Mouse (Mus musculus) CH12F3 (cell line): ENCODE measurements around the gene Chst11.
"Not testable (repeated sequence)": the region's sequence is repeated elsewhere in the genome, so short reads cannot be mapped to it uniquely, and the experiment has no call there.

Experiments
- in situ Hi-C: fragments of 300-500 bp; cut with MboI; formaldehyde crosslinking; loops from 2 replicates; pipeline ENCODE4 v1.14.3; 2020; ENCODE audit warnings: low sequenced_read_pairs

Gene Chst11

DNA sequence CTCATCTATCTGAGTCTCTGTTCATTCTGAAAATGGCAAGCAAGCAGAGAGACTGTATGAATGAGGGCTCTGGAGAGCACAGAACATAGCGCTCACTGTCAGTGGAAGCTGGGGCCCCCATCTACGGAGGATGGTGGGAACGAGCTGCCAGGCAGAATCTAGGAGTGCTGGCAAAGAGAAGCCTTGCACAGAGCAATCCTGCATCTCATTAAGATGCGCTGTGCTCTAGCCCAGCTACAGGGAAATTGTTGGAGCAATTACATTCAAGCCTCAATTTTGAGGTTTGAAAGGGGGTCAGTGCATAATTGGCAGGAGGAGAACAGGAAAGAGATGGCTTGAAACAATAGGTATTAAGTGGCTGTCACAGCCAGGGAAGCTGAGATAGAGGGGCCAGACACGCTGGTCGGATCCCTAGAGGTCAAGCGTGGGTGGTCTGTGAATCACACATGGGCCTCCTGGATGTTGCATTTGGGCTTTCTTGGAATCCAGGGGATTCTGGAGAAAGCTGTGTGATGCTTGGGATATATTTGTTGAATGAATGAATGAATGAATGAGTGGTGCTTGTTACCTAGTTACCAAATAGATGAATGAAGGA is 121.0 kb downstream of the Chst11 start:
- in situ Hi-C loops: no loop called here

DNA sequence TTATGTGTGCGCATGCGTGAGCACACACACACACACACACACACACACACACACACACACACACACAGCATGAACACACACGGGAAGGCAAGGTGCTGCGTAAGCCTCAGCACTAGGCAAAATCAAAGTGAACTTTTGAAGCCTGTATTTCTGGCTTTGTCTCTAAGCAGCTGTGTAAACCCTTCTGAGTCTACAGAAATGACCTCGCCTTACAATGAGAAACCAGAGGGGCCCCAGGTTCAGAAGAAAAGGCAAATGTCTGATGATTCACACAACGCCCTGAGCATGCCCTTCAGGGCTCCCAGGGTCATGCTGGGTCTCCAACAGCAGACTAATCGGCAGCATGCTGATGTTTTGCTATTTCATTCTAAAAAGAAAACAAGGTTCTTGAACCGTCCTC is 122.1 kb downstream of the Chst11 start:
- in situ Hi-C loops: no loop called here

DNA sequence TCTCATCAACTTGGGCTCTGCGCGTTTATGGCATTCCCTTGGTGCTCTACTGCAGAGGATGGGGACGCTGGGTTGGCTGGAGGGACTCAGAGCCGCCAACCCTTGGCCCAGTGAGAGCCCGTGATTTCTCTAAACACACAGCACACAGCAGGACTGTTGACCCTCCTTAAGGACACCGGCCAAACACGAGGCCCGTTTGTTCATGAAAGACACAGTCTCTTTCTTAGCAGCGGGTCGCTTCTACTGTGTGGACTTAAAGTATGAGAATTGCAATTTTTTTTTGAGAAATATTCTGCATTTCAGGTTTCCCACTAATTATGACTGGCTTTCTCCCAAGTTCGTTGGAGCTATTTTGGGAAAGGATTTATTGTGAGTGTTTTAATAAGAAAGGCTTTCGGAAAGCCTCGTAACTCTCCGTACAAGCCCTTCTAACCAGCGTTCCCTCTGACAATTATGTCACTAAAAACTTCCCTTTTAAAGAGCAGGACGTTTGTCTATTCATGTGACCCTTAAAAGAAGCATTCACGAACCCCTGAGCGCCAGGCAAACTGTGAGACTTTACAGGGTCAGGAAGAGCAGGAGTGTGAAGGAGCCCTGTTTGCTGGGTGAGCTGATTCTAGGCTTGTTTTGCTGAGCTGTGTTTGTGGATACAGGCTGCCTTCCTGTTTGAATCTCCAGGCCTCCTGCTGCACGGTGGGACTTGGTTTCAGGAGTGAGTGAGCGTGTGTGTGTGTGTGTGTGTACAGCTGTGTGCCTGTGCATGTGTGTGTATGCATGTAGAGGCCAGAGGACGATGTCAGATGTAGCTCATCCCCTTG is 122.8 kb downstream of the Chst11 start:
- in situ Hi-C loops: no loop called here

DNA sequence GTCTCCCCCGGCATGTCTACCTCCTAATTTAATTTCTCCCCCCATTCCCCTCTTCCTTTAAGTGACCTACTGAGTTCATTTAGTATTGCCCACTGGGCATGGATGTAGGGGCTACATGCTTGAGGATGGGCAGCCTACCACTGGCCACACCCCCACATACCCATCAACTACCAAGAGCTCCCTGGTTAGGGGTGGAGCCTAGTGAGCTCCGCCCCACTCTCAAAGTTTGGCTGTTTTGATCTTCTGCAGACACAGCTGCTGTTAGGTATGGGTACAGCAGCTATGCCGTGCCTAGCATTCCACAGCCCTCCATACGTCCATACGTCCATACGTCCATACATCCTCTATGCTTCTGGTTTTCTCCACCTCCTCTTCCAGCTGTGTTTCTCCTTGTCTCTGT is 123.6 kb downstream of the Chst11 start:
- in situ Hi-C loops: no loop called here

DNA sequence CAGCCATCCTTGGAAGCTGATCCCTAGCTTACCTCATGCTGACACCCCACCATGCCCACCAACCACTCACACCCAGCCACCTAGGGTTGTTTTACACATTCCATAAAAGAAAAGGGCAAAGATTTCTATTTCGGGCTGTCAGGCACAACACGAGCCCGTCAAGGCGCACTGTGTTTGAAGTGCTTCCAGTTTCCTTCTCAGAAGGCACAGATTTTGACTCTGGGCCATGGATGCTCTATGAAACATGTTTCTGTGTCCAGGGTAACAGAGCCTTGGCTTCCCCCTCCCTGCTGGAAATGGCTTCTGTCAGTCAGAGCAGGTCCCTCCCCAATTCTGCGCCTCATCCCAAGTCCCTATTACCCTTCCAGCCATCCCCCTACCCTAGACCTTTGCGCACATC is 125.7 kb downstream of the Chst11 start:
- in situ Hi-C loops: no loop called here

DNA sequence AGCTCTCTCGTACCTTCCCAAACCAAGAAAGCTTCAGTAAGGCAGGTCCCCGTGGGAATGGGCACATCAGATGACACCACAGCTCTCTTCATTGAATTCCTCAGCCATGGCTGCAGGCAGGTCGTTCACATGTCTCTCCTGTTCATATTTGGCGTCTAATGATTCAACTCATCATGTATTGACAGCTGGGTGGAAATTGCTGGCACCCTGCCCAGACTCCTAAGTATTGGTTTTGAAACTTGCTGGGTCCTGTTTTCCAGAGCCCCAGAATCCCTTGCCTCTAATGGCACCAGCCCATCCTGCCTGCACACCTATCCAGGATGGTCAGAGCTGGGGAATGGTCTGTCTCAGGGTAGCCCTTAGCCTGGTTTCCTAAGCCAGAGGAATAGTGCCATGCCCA is 127.0 kb downstream of the Chst11 start:
- in situ Hi-C loops: no loop called here

DNA sequence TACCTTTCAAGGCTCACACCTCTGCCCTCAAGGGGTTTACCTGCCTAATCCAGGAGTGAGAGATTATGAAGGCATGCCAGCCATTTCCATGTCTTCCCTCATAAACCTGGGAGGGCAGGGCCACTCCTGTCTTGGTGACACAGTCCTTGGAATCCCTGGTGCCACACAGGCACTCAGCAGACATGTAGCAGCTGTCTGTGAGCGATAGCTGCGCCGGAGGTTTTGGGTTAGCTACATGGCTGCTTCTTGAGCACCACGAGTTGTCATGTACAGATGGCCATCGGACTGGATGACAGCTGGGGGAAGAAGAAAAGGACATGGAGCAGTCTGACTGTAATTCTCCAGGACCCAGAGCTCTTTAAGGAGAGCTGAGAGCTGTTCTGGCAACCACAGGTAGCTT is 129.3 kb downstream of the Chst11 start:
- in situ Hi-C loops: no loop called here

DNA sequence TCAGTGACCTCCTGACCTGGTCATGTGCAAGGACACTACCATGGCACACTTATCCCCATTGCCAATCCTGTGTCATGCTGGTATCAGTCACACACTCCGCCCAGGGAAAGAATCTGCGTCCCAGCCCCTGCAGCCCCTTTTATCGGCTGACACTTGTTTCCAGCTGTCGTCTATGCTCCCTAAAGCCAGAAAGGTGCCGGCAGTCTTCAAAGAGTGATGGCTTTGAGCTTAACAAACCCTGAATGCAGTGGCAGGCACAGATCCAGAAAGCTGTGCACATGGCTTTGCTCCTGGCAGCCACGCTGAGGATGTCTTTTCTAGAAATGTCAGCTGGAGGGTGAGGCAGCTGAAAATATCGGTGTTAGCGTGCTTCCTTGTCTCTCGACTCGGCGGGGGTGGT is 131.6 kb downstream of the Chst11 start:
- in situ Hi-C loops: no loop called here

DNA sequence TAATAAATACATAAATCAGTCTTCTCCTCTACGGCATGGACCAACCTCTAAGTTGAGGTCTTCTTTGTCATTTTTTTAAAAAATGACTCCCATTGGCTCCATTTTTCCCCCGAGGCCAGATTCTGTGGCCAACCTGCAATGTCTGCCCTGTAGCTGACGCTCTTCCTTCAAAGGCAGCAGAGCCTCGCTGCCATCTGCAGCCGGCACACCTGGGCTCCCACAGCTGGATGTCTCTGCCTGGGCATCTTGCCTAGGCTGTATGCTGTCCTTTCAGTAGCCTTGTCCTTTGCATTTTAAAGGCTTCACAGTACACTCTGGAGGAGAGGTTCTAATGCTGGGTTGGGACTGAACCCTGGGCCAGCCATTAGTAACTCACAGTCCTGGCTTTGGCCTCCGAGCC is 132.6 kb downstream of the Chst11 start:
- in situ Hi-C loops: no loop called here

DNA sequence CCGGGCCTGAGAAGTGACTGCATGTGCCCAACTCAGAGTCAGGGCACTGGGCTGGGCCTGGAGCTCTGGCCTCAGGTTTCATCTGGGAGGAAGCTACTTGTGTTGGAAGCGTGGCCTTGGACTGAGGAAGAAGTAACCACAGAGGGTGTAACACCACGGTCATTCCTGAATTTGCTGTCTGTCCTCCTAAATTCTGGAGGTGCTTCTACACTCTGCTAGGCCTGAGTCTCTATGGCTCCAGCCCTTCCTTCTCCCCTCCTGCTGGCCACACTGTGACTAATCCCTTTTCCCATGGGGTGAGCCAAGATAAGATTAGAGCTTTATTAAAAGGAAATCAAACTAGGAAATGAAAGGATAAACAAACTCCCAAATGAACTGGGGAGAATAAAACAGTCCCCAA is 133.3 kb downstream of the Chst11 start:
- in situ Hi-C loops: no loop called here

DNA sequence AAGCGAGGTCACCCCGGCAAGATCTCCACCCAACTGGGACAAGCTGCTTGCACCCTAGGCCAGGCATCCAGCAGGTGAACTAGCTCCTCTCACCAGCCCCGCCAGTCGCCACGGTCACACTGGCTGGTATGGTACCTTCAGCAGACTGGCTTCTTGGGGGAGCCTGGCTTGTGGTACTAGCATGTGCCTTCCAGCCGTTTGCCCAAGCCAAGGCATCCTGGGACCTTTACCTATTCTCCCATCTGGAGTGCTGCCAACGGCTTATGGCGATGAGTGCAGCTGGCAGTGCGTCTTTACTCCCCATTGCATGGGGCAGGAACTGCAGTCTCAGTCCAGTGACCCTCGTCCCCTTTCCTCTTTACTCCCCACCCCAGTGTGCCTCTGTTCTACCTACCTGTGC is 133.7 kb downstream of the Chst11 start:
- in situ Hi-C loops: no loop called here

DNA sequence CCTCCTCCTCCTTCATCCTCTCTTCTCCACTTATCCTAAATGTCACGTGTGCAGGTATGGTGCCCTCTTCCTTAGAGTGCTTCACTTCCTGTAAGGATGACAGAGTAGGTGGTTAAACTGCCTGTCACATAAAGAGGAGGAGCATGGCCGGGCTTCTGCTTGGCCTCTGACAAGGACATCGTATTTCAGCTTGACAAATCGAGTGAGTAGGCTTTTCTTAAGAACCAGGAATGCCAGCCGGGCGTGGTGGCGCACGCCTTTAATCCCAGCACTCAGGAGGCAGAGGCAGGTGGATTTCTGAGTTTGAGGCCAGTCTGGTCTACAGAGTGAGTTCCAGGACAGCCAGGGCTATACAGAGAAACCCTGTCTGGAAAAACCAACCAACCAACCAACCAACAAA is 134.2 kb downstream of the Chst11 start:
- in situ Hi-C loops: not testable (repeated sequence)

DNA sequence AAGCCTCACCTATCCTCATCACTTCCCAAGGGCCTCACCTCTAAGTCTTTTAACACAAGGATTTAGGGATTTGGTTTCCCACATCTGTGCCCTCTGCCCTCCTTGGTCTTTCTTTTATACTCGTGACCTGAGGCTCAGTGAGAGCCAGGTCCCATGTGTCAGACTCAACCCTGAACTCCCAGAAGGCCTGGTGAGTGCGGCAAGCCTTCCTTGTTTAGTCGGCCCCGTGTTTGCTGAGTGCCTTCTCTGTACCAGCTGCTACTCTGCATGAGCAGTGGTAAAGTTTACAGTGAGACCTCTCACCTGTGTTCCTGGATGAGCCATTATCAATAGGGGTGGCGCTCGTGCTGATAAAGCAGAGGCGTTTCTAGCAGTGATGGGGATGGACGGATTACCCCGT is 134.6 kb downstream of the Chst11 start:
- in situ Hi-C loops: no loop called here

DNA sequence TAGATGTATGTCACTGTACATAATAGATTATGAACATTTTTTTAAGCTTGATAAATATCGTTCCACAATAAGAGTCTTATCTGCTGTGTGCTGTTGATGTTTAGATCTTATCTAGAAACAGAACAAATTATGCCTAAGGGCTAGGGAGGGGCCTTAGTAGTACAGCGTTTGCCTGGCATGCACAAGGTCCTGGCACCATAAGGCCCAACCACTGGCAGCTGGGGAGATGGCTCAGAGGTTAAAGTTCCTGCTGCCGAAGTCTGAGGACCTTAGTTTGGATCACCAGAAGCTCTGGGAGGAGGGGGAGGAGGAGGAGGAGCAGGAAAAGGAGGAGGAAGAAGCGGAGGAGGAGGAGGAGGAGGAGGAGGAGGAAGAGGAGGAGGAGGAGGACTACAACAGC is 135.6 kb downstream of the Chst11 start:
- in situ Hi-C loops: no loop called here

DNA sequence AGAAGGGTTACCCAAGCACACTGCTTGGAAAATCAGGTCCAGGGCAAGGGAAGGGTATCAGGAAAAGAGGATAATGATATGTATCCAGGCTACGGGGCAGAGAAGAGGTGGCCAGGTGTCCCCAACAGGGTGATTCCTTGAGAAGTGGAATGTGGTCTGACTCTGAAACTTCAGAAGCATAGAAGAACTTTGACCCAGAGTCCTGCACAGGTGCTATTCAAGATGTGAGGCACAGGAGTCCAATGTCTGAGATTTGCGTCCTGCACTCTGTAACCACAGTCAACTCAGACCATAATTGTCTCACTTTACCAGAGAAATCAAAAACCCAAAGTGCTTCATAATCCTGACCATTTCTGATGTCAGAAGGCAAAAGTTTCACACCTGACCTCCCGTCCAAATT is 139.3 kb downstream of the Chst11 start:
- in situ Hi-C loops: no loop called here

DNA sequence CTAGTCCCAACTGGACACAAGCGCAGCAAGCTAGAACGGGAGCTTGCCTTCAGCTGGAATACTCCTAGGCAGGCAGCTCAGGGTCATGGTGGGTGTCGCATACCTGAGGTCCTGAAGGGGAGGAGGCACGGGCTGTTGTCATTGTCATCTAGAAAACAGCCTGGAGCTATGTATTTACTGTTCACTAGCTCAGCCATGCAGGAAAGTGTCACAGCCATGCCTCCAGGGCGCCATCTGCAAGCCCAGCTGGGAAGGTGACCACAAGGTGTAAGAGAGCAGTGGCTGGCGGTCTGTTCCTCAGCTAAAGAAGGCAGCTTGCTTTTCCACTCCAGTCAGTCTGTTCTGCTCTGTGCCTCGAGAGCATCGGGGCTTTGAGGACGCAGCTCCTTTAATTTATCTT is 141.1 kb downstream of the Chst11 start:
- in situ Hi-C loops: no loop called here

DNA sequence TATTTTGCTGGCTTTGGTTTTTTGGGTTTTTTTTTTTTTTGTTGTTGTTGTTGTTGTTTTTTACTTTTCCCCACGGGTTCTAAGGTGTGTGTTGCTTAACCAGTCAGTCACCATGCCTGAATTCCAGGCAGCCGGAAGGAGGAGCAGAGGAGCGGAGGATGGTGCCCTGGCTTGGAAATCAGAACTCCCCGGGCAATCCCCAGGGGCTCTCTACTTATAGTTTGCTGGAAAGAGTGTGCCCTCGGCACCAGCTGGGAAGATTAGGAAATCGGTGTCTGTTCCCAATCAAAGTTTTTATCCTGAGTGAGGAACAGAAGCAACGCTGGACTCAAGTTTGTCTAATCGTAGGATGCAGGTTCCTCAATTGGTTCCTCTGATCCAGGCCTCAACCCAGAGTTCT is 143.1 kb downstream of the Chst11 start:
- in situ Hi-C loops: no loop called here

DNA sequence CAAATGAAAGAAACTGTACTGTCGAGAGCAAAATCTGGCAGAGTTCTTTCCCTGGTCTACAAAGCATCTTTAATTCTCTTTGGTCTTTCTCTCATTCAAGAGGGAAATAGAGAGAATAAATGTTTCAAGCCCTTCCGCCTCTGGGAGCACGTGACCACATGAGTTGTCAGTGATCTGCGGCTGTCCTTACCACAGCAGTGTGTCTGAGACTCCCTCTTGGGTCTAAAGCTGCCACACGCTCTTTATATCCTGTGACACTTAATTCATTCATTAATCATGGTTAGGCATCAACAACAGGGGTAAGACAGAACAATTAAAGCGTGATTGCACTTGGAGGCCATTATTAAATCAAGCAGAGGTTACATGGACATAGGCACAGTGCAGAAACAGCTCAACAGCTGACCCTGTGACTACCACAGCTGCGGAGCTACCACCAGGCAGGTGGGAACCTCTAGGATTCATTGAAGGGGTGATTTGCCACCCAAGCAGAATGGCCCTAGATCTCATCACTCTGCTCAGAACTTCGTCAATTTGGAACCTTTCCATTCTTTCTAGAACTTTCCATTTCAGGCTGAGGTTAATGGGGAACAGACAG is 144.4 kb downstream of the Chst11 start:
- in situ Hi-C loops: no loop called here

DNA sequence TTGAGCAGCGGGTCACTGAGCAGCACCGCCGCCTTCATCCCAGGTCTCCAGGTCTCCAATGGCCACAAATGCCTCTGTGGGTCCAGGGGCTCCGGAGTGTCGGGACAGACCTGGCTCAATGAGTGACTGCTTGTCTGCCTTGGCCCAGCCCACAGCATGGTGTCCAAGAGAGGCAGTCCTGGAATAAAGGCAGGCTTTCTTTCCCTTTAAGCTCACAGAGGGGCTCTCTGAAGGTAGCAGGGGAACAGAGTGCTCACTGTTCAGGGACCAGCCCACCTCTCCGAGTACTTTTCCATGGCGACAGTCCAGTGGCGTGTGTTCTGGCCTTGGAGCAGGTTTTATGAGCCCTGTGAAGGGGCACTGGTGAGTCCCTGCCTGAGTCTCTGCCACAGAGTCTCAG is 145.3 kb downstream of the Chst11 start:
- in situ Hi-C loops: no loop called here

DNA sequence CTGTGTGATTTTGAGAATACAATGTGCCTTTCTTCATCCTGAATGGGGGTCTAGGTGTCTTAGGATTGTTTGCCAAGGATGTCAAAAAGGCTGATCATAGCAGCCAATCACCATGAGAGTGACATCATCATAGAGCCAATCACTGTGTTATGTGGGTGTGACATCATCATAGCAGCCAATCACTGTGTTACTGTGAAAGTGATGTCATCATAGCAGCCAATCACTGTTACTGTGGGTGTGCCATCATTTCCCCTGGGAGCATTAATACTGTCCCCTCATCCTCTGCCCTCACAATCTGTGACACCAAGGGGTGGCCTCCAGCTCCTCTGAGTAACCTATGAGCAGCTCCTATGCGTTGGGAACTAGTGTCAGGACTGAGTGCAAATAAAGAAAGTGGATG is 146.6 kb downstream of the Chst11 start:
- in situ Hi-C loops: no loop called here

DNA sequence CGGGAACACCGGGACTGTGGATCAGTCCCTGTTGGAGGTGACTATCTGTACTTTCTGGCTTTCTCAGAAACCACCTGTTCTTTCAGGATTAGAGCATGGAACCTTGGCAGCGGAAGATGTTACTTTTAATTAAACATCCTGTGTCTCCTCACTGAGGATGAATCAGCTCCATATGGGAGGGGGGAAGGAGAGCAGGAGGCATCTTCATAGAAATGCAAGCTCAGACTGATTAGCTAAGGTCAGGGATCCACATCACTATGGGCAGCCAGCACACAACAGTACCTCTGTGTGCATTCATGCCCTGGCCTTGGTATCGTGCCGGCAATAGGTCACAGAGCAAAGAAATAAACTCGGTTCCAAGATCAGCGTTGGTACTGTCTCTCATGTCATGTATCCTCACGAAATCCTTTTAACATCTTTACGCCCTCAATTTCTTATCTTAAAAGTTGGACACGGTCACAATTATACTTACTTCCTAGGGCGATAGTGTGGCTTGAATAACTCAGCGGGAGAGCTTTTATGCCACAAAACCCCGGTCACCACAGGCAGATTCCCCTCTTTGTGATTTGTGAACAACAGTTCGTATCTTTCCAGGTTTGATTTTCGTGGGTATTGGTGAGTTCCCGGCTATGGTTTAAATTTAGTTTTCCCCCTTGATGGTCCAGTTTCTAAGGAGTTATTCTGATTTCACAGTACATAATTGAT is 148.7 kb downstream of the Chst11 start:
- in situ Hi-C loops: no loop called here

DNA sequence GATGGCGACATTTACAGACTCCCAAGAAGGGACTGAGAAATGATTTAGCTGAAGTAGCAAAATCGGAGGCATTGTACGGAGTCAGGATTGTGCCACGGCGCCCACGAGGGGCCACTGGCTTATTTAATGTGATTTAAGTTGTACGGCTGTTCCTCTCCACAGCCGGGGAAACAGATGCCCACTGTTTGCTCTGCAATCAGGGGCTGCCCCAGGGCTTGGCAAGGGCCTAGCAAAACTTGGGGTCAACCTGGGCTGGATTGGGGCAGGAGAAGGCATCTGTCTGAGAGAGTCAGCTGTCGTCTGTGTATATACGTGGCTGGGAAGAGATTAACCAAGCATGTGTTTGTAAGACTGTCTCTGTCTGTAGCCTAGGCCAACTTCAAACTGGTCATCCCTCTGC is 149.6 kb downstream of the Chst11 start:
- in situ Hi-C loops: no loop called here
